Mouse (Mus musculus) G1E-ER4 (cell line): ENCODE data around the gene Srpr. TPM values are rescaled to one million over a fixed set of nuclear protein-coding genes. Genes with fewer than 3 reads are reported as not detected.

Experiments used
- GATA1 ChIP-seq: IDR thresholded peaks from one replicate; pipeline ENCODE4 v1.8.0; 2012; ENCODE audit warnings: low read length, inconsistent platforms
- polyA plus RNA-seq: library from polyadenylated mRNA; stranded (reverse); fragments of >175 nt; gene quantifications from 2 replicates; pipeline ENCODE4 v1.2.3, GENCODE M21; 2012

Srpr gene
- polyA plus RNA-seq, 1 experiment: 4.8 TPM

GRCm38 (mm10) chr9:35175251-35176123 lies 24.5 kb upstream of the Srpr start, which contains the start of gene Dcps:
TSS of gene Dcps (minus strand) at chr9:35176061.
- TF ChIP-seq GATA1: no peak

- no peak for TF ChIP-seq GATA1
Measured at GRCm38 (mm10) chr9:35176124-35176659, 23.8 kb upstream of the Srpr start.

GRCm38 (mm10) chr9:35182832-35183231 lies 17.1 kb upstream of the Srpr start:
- no peak for TF ChIP-seq GATA1

GRCm38 (mm10) chr9:35183359-35183758 lies 16.6 kb upstream of the Srpr start:
- no peak for TF ChIP-seq GATA1

- TF ChIP-seq GATA1: no peak
Measured at GRCm38 (mm10) chr9:35186430-35186829, 13.5 kb upstream of the Srpr start.

GRCm38 (mm10) chr9:35187351-35187903 lies 12.5 kb upstream of the Srpr start:
- no peak for TF ChIP-seq GATA1

- no peak for TF ChIP-seq GATA1
Measured at GRCm38 (mm10) chr9:35188700-35189099, 11.3 kb upstream of the Srpr start.

- no peak for TF ChIP-seq GATA1
Measured at GRCm38 (mm10) chr9:35192983-35193542, 6.9 kb upstream of the Srpr start.

GRCm38 (mm10) chr9:35194048-35194447 lies 5.9 kb upstream of the Srpr start:
- no peak for TF ChIP-seq GATA1

GRCm38 (mm10) chr9:35197625-35198024 lies 2.4 kb upstream of the Srpr start:
- no peak for TF ChIP-seq GATA1

GRCm38 (mm10) chr9:35198351-35198750 lies 1.6 kb upstream of the Srpr start:
- TF ChIP-seq GATA1: no peak

GRCm38 (mm10) chr9:35198945-35199771 lies 817 bp upstream of the Srpr start:
- TF ChIP-seq GATA1: no peak

GRCm38 (mm10) chr9:35200529-35201060 lies 620 bp downstream of the Srpr start:
- TF ChIP-seq GATA1: no peak

- no peak for TF ChIP-seq GATA1
Measured at GRCm38 (mm10) chr9:35203536-35203935, 3.6 kb downstream of the Srpr start.

GRCm38 (mm10) chr9:35204421-35204820 lies 4.4 kb downstream of the Srpr start:
- no peak for TF ChIP-seq GATA1
